Mouse (Mus musculus) heart, adult 2 months (tissue): ENCODE measurements around the gene Tdrkh.

Experiments
- CTCF ChIP-seq: fragments of 200-600 bp; IDR thresholded peaks from 2 replicates; pipeline ENCODE4 v1.8.1; 2022; ENCODE audit warnings: antibody characterized with exemption, mild to moderate bottlenecking, moderate library complexity
- EP300 ChIP-seq: fragments of 200-500 bp; IDR thresholded peaks from 2 replicates; pipeline ENCODE4 v1.6.1; 2011; ENCODE audit warnings: low read depth, low read length, control low read depth; ENCODE audit not compliant: insufficient read depth
- POLR2A ChIP-seq: fragments of 200-500 bp; IDR thresholded peaks from 2 replicates; pipeline ENCODE4 v1.6.1; 2011; ENCODE audit warnings: mild to moderate bottlenecking, low read depth, low read length, control low read depth; ENCODE audit not compliant: insufficient read depth

DNA sequence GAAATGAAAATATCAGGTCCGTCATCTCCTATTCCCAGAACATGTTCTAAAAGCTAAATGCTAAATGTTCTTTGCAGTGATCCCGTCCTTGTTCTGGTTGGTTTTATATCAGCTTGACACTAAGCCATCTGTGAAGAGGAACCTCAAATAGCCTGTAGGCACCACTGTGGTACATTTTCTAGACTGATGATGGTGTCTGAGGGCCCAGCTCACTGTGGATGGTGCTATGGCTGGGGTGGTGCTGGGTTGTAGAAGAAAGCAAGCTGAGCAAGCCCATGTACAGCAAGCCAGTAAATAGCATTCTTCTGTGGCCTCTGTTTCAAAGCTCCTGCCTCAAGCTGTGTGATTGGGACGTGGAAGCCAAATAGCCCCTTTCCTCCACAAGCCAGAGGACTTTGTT is 44.0 kb downstream of the Tdrkh start:
- TF ChIP-seq CTCF (no peak), POLR2A (no peak), EP300 (no peak)
